Mouse (Mus musculus) megakaryocyte, adult 5-6 weeks (primary cell): ENCODE measurements around the gene Zbtb6. TPM values are rescaled to one million over a fixed set of nuclear protein-coding genes. Genes with fewer than 3 reads are reported as not detected.

Experiments used
- ATAC-seq: 2 replicates; pipeline ENCODE4 v1.8.0; 2016; ENCODE audit warnings: mild to moderate bottlenecking, inconsistent platforms; ENCODE audit not compliant: poor library complexity, severe bottlenecking
- total RNA-seq, 2 experiments: library from RNA; stranded (forward) in 1 of 2; stranded (reverse) in 1 of 2; fragments of 153-499, 151-499 nt in 1 of 2; fragments of 221-1000, 200-1000 nt in 1 of 2; gene quantifications; 2 replicates each; pipeline versions ENCODE4 v1.2.3 to v1.2.4; 2015 to 2017

Gene Zbtb6
- total RNA-seq, 2 experiments from 2014 or later: 18.4 to 23.1 TPM

DNA sequence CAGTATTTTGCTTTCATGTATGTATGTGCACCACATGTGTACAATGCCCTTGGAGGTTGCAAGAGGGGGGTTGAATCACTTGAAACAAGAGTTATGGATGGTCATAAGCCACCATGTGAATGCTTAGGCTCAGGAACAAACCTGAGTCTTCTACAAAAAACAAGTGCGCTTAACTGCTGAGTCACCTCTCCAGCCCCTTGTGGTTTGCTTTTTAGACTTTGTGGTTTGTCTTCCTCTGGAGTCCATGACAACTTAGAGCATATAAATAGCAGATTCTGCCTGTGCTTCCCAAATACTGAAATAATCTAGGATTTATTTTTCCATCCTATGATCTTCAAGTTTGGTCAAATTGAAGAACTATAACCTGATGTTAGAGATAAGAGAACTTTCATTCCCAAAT, 67.0 kb downstream of the Zbtb6 start:
- peak; percentile 54; the same call in 1 of the 2 replicates for ATAC-seq

Other genes starting within 250 kb of the Zbtb6 start
- not detected in 2 replicates for gene Olfr366, start 231.6 kb downstream of the Zbtb6 start, total RNA-seq (2015)
- not detected in 2 replicates for gene Olfr366, start 231.6 kb downstream of the Zbtb6 start, total RNA-seq (2017)
- gene Olfr368, start 116.7 kb downstream of the Zbtb6 start, total RNA-seq (2015): not detected in 2 replicates
- not detected in 2 replicates for gene Olfr368, start 116.7 kb downstream of the Zbtb6 start, total RNA-seq (2017)
- 17.6 and 23.0 TPM in 2 replicates for gene Pdcl, start 83.8 kb downstream of the Zbtb6 start, total RNA-seq (2015)
- gene Pdcl, start 83.8 kb downstream of the Zbtb6 start, total RNA-seq (2017): 75.0 and 84.4 TPM in 2 replicates
- gene Rc3h2, start 20.3 kb downstream of the Zbtb6 start, total RNA-seq (2015): 30.6 and 31.1 TPM in 2 replicates
- gene Rc3h2, start 20.3 kb downstream of the Zbtb6 start, total RNA-seq (2017): 37.3 and 42.5 TPM in 2 replicates
- 6.2 and 6.4 TPM in 2 replicates for gene Zbtb26, start within 50 bp of the Zbtb6 start, total RNA-seq (2015)
- 5.9 and 6.3 TPM in 2 replicates for gene Zbtb26, start within 50 bp of the Zbtb6 start, total RNA-seq (2017)
- gene Rabgap1, start 108 bp upstream of the Zbtb6 start, total RNA-seq (2015): 21.6 and 28.3 TPM in 2 replicates
- 29.9 and 37.6 TPM in 2 replicates for gene Rabgap1, start 108 bp upstream of the Zbtb6 start, total RNA-seq (2017)
- 0.69 and 1.7 TPM in 2 replicates for gene Gpr21, start 73.2 kb upstream of the Zbtb6 start, total RNA-seq (2015)
- 0.84 and 1.4 TPM in 2 replicates for gene Gpr21, start 73.2 kb upstream of the Zbtb6 start, total RNA-seq (2017)